Comparison of ENCODE assay signal across 19 mouse cellular contexts in genomic region chr6:91737451-91737850, GRCm38 (mm10). TPM values are rescaled to one million over a fixed set of nuclear protein-coding genes. Genes with fewer than 3 reads are reported as not detected.
DNase-seq lines count a peak whose midpoint lies in the region; ATAC-seq and TF ChIP-seq lines count a peak whose summit lies in the region.
"Had no signal": no experiment of that assay in that cellular context is flagged by ENCODE, and none has a peak within 500 bp of the region (broad histone marks: within the 10 kb centered on the region; RNA-seq: fewer than 3 reads in every experiment).

No protein-coding gene starts in this region.

- TF ChIP-seq POLR2A in lung, adult 2 months (IDR thresholded peaks at IDR 0.05; ENCODE audit: borderline replicate concordance, extremely low read depth, low read depth, low read length) = no peak

- DNase-seq in adrenal gland, adult 2 months = peak; percentile 43
- DNase-seq in adrenal gland, adult 8-10 months = no peak
- DNase-seq in hindbrain, embryonic 10.5 days (ENCODE audit: low spot score) = no peak
- DNase-seq in lung, adult 2 months = no peak
- no peak for DNase-seq in MN1 (ENCODE audit: low spot score)
- DNase-seq: cerebellum, adult 8-10 months; gastrocnemius, postnatal 14 days; kidney, postnatal 4 days had no signal

- 87% methylated on average over 7 of the region's 7 CpGs for WGBS in hindbrain, embryonic 10.5 days
- 89% methylated on average over 7 of the region's 7 CpGs for WGBS in hindbrain, embryonic 13.5 days
- 80% methylated on average over 7 of the region's 7 CpGs for WGBS in lung, embryonic 15.5 days
- 81% methylated on average over 7 of the region's 7 CpGs for WGBS in lung, adult 2 months
- 86% methylated on average over 7 of the region's 7 CpGs for WGBS in forebrain, embryonic 12.5 days

- H3K4me3 ChIP-seq in hindbrain, embryonic 10.5 days = no peak overlapping the region
- H3K4me3 ChIP-seq in hindbrain, embryonic 13.5 days = no peak overlapping the region
- H3K4me3 ChIP-seq in lung, embryonic 15.5 days = no peak overlapping the region
- H3K4me3 ChIP-seq in lung, adult 2 months (replicated peaks; ENCODE audit: extremely low read depth, low read depth, low read length) = no peak overlapping the region
- no peak overlapping the region for H3K4me3 ChIP-seq in forebrain, embryonic 12.5 days (replicated peaks)
- H3K4me3 ChIP-seq: heart, embryonic 13.5 days; limb, embryonic 15.5 days; liver, embryonic 15.5 days; megakaryocyte, embryonic 14.5 days; neural tube, embryonic 15.5 days had no signal

- no peak overlapping the region for H3K9ac ChIP-seq in hindbrain, embryonic 13.5 days
- no peak overlapping the region for H3K9ac ChIP-seq in lung, embryonic 15.5 days
- H3K9ac ChIP-seq in forebrain, embryonic 12.5 days = no peak overlapping the region
- H3K9ac ChIP-seq: heart, embryonic 13.5 days; limb, embryonic 15.5 days; liver, embryonic 15.5 days; neural tube, embryonic 15.5 days had no signal

- no peak for ATAC-seq in hindbrain, embryonic 13.5 days (ENCODE audit: low FRiP score)
- no peak for ATAC-seq in lung, embryonic 15.5 days (ENCODE audit: borderline replicate concordance, extremely low read depth, low FRiP score, low TSS enrichment)
- no peak for ATAC-seq in forebrain, embryonic 12.5 days (ENCODE audit: low FRiP score)
- ATAC-seq: activated CD4-positive, CD25-positive, alpha-beta regulatory T cell, adult 4 months; hindbrain, postnatal 0 days; midbrain, embryonic 16.5 days had no signal

- H3K9me3 ChIP-seq in hindbrain, embryonic 10.5 days = no peaks in the 10 kb centered on the region
- H3K9me3 ChIP-seq in hindbrain, embryonic 13.5 days = no peaks in the 10 kb centered on the region
- no peaks in the 10 kb centered on the region for H3K9me3 ChIP-seq in lung, embryonic 15.5 days
- H3K9me3 ChIP-seq in forebrain, embryonic 12.5 days = no peaks in the 10 kb centered on the region
- H3K9me3 ChIP-seq: heart, embryonic 13.5 days; limb, embryonic 15.5 days; liver, embryonic 15.5 days; megakaryocyte, embryonic 14.5 days; neural tube, embryonic 15.5 days had no signal

- no peak for TF ChIP-seq CTCF in lung, adult 2 months (IDR thresholded peaks at IDR 0.05; ENCODE audit: insufficient read depth, low read length)

- H3K4me2 ChIP-seq in hindbrain, embryonic 13.5 days = no peak overlapping the region
- no peak overlapping the region for H3K4me2 ChIP-seq in lung, embryonic 15.5 days
- no peak overlapping the region for H3K4me2 ChIP-seq in forebrain, embryonic 12.5 days
- H3K4me2 ChIP-seq: heart, embryonic 13.5 days; limb, embryonic 15.5 days; liver, embryonic 15.5 days; neural tube, embryonic 15.5 days had no signal

- peaks cover 99% of the 10 kb centered on the region for H3K36me3 ChIP-seq in hindbrain, embryonic 10.5 days
- H3K36me3 ChIP-seq in hindbrain, embryonic 13.5 days = peaks cover 91% of the 10 kb centered on the region
- peaks cover 47% of the 10 kb centered on the region for H3K36me3 ChIP-seq in lung, embryonic 15.5 days
- peaks cover 80% of the 10 kb centered on the region for H3K36me3 ChIP-seq in forebrain, embryonic 12.5 days (replicated peaks)

- peaks cover 40% of the 10 kb centered on the region for H3K4me1 ChIP-seq in hindbrain, embryonic 10.5 days (replicated peaks)
- H3K4me1 ChIP-seq in hindbrain, embryonic 13.5 days (replicated peaks) = peaks cover 11% of the 10 kb centered on the region
- peaks cover 29% of the 10 kb centered on the region; the same call in 1 of the 2 replicates for H3K4me1 ChIP-seq in lung, embryonic 15.5 days
- peaks cover 29% of the 10 kb centered on the region for H3K4me1 ChIP-seq in lung, adult 2 months (ENCODE audit: control insufficient read depth, insufficient read depth, low read length)
- H3K4me1 ChIP-seq in forebrain, embryonic 12.5 days = 0 out of 2 replicates have a peak, but pooled peaks cover 6% of the 10 kb centered on the region

- no peaks in the 10 kb centered on the region for H3K27me3 ChIP-seq in hindbrain, embryonic 10.5 days (ENCODE audit: insufficient read depth, poor library complexity, severe bottlenecking)
- no peaks in the 10 kb centered on the region for H3K27me3 ChIP-seq in hindbrain, embryonic 13.5 days
- H3K27me3 ChIP-seq in lung, embryonic 15.5 days = no peaks in the 10 kb centered on the region
- no peaks in the 10 kb centered on the region for H3K27me3 ChIP-seq in forebrain, embryonic 12.5 days
- H3K27me3 ChIP-seq: limb, embryonic 15.5 days; liver, embryonic 15.5 days; megakaryocyte, embryonic 14.5 days; neural tube, embryonic 15.5 days had no signal

- H3K27ac ChIP-seq in hindbrain, embryonic 10.5 days = peak overlapping the region; percentile 62; the same call in 1 of the 2 replicates
- no peak overlapping the region for H3K27ac ChIP-seq in hindbrain, embryonic 13.5 days
- H3K27ac ChIP-seq in lung, embryonic 15.5 days = peak overlapping the region; percentile 19; the same call in 1 of the 2 replicates
- H3K27ac ChIP-seq in forebrain, embryonic 12.5 days = no peak overlapping the region
- H3K27ac ChIP-seq: hindbrain, postnatal 0 days; limb, embryonic 15.5 days had no signal

RNA-seq across cellular contexts. Expression of gene Slc6a6, which starts 53.6 kb away (rescaled TPM):
- 100 to 1,000 TPM; 466 to 626 TPM for total RNA-seq in adrenal gland, adult 2 months (2021)
- 570 and 815 TPM in 2 replicates for polyA plus RNA-seq in adrenal gland, adult 2 months (2012; rRNA removed)
- 100 to 1,000 TPM; 468 to 562 (median 518) TPM for total RNA-seq in adrenal gland, adult 8-10 months (2022)
- 58.9 and 60.0 TPM in 2 replicates for polyA plus RNA-seq in hindbrain, embryonic 10.5 days (2016; fragmentation: Nextera tagmentation; extraction: Ambion mirVana)
- polyA plus RNA-seq in hindbrain, embryonic 13.5 days (2015; fragmentation: Nextera tagmentation; extraction: Ambion mirVana) = 91.0 and 98.3 TPM in 2 replicates
- 47.1 and 48.4 TPM in 2 replicates for polyA plus RNA-seq in lung, embryonic 15.5 days (2015; fragmentation: Nextera tagmentation; extraction: Ambion mirVana)
- polyA plus RNA-seq in lung, adult 2 months (2012; rRNA removed) = 178 and 228 TPM in 2 replicates
- polyA plus RNA-seq in forebrain, embryonic 12.5 days (2016; fragmentation: Nextera tagmentation; extraction: Ambion mirVana) = 67.6 and 79.0 TPM in 2 replicates

Comparison
In these comparisons a context has a peak if more than half of its experiments do, and no peak if none do; other contexts are left out.
1. H3K27ac ChIP-seq: peak in hindbrain, embryonic 10.5 days (single experiment) and lung, embryonic 15.5 days (single experiment); none in hindbrain, embryonic 13.5 days (single experiment) and forebrain, embryonic 12.5 days (single experiment).